Mouse (Mus musculus): ENCODE measurements at regions not wholly inside any gene's neighbourhood (a gene's known extent, or its start where the extent isn't known, plus 50 kb on each side); places are given as distances from the start of the nearest gene placed in this dataset.

GRCm38 (mm10) chr4:131486821-131487220 lies 351.3 kb downstream of the Ptpru start:
- no peaks in the 10 kb centered on the region for H3K9me3 ChIP-seq
- H3K27me3 ChIP-seq = no peaks in the 10 kb centered on the region
- no peak overlapping the region for H3K4me2 ChIP-seq (replicated peaks)
- H3K27ac ChIP-seq (replicated peaks) = no peak overlapping the region
- WGBS = 12% methylated on average over 4 of the region's 4 CpGs
- peaks cover 51% of the 10 kb centered on the region for H3K4me1 ChIP-seq
- no peaks in the 10 kb centered on the region for H3K36me3 ChIP-seq
- ATAC-seq (replicated peaks) = peak; percentile 75
- H3K9ac ChIP-seq (replicated peaks) = no peak overlapping the region
- H3K4me3 ChIP-seq = no peak overlapping the region

- no peak for ATAC-seq (replicated peaks)
Observed at GRCm38 (mm10) chr4:131488246-131488645, 349.8 kb downstream of the Ptpru start.

GRCm38 (mm10) chr4:131489056-131489455 lies 349.0 kb downstream of the Ptpru start:
- ATAC-seq (replicated peaks) = no peak
- Histone ChIP-seq H3K27ac (replicated peaks) (no peak overlapping the region), H3K36me3 (no peaks in the 10 kb centered on the region), H3K4me3 (no peak overlapping the region), H3K4me1 (peaks cover 45% of the 10 kb centered on the region), H3K27me3 (no peaks in the 10 kb centered on the region), H3K9ac (replicated peaks) (no peak overlapping the region), H3K9me3 (no peaks in the 10 kb centered on the region), H3K4me2 (replicated peaks) (no peak overlapping the region)
- WGBS = 69% methylated on average over 3 of the region's 3 CpGs

More at GRCm38 (mm10) chr4:131488246-131488645, 349.8 kb downstream of the Ptpru start:
- no peaks in the 10 kb centered on the region for H3K9me3 ChIP-seq
- H3K36me3 ChIP-seq = no peaks in the 10 kb centered on the region
- H3K4me2 ChIP-seq (replicated peaks) = no peak overlapping the region
- no peak overlapping the region for H3K27ac ChIP-seq (replicated peaks)
- H3K9ac ChIP-seq (replicated peaks) = no peak overlapping the region
- no peaks in the 10 kb centered on the region for H3K27me3 ChIP-seq
- no peak overlapping the region for H3K4me3 ChIP-seq
- peaks cover 49% of the 10 kb centered on the region for H3K4me1 ChIP-seq
- 60% methylated on average over 6 of the region's 6 CpGs for WGBS

DNA sequence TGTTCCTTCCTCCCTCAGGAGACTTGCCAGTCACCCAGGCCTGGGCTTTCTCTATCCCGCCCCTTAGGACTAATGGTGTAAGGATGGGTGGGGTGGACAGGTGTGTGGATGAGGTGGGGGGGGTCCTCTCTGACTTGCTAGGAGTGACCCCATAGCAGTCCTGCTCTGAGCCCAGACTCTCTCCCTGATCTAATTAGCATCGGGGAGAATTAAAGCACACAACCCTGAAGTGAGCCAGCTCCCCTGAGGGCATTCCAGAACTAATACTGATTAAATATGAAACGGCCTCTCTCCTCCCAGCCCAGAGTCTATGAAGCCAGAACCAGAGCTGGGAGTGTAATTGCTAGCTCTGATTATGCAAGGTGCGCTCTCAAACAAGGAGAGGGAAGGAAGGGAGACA lies 346.1 kb downstream of the Ptpru start:
- ATAC-seq (replicated peaks) = no peak
- Histone ChIP-seq H3K4me2 (replicated peaks) (no peak overlapping the region), H3K9ac (replicated peaks) (no peak overlapping the region), H3K4me3 (no peak overlapping the region), H3K27ac (replicated peaks) (no peak overlapping the region), H3K27me3 (no peaks in the 10 kb centered on the region), H3K9me3 (no peaks in the 10 kb centered on the region), H3K4me1 (peaks cover 25% of the 10 kb centered on the region), H3K36me3 (no peaks in the 10 kb centered on the region)
- WGBS = 31% methylated on average over 4 of the region's 4 CpGs

DNA sequence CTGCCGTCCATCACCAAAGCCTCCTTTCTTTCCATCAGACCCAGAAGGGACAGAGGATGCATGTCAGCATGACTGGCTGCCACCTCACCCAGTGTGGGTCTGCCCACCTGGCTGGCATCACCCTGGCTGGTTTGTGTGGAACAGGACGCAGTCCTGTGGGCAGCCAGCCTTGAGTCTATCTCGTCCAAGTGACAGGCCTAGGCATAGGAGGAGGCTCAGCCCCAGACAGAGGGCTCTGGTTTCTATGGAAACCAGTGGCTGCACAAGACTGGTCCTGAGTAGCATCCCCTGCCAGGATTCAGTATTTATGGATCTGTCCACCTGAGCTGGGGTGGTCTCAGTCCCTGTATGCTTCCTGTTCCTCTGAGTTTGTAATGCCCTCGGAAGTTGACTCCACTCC lies 344.4 kb downstream of the Ptpru start:
- 58% methylated on average over 4 of the region's 4 CpGs for WGBS

DNA sequence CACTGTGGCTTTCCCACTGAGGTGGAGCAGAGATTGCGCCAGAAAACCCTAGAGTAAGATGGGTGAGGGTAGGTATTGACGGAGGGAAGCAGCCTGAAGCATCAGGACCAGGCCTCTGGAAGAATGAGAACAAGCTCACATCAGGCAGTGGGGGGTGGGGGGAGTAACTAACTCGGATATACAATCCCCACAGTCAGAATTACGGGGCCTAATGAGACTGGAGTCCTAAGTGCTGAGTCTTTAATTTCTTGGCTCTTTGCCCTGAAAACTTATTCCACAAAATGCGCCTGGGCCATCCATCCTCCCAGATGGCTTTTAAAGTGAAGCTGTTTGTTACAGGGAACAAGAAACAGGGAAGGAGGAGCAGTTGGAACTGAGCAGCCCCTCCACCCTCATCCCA lies 341.2 kb downstream of the Ptpru start:
- Histone ChIP-seq H3K9ac (replicated peaks) (no peak overlapping the region), H3K36me3 (no peaks in the 10 kb centered on the region), H3K27me3 (no peaks in the 10 kb centered on the region), H3K4me2 (replicated peaks) (no peak overlapping the region), H3K4me1 (peaks cover 21% of the 10 kb centered on the region), H3K27ac (replicated peaks) (no peak overlapping the region), H3K4me3 (no peak overlapping the region), H3K9me3 (no peaks in the 10 kb centered on the region)
- ATAC-seq (replicated peaks) = 0 out of 2 replicates have a peak, but pooled peaks have one; percentile 13
- WGBS = 15% methylated on average over 5 of the region's 5 CpGs

More for the DNA sequence above, 344.4 kb downstream of the Ptpru start:
- 0 out of 2 replicates have a peak, but pooled peaks have one; percentile 53 for ATAC-seq (replicated peaks)
- Histone ChIP-seq H3K27me3 (no peaks in the 10 kb centered on the region), H3K27ac (replicated peaks) (no peak overlapping the region), H3K36me3 (no peaks in the 10 kb centered on the region), H3K9me3 (no peaks in the 10 kb centered on the region), H3K4me1 (peaks cover 23% of the 10 kb centered on the region), H3K9ac (replicated peaks) (no peak overlapping the region), H3K4me3 (no peak overlapping the region), H3K4me2 (replicated peaks) (no peak overlapping the region)

- H3K4me3 ChIP-seq = no peak overlapping the region
- H3K27me3 ChIP-seq = no peaks in the 10 kb centered on the region
- no peak overlapping the region for H3K27ac ChIP-seq (replicated peaks)
- no peak for ATAC-seq (replicated peaks)
- H3K4me2 ChIP-seq (replicated peaks) = no peak overlapping the region
- H3K36me3 ChIP-seq = no peaks in the 10 kb centered on the region
- 80% methylated on average over 10 of the region's 10 CpGs for WGBS
- peaks cover 11% of the 10 kb centered on the region for H3K4me1 ChIP-seq
- no peaks in the 10 kb centered on the region for H3K9me3 ChIP-seq
- no peak overlapping the region for H3K9ac ChIP-seq (replicated peaks)
Observed at GRCm38 (mm10) chr4:131500928-131501650, 337.0 kb downstream of the Ptpru start.

DNA sequence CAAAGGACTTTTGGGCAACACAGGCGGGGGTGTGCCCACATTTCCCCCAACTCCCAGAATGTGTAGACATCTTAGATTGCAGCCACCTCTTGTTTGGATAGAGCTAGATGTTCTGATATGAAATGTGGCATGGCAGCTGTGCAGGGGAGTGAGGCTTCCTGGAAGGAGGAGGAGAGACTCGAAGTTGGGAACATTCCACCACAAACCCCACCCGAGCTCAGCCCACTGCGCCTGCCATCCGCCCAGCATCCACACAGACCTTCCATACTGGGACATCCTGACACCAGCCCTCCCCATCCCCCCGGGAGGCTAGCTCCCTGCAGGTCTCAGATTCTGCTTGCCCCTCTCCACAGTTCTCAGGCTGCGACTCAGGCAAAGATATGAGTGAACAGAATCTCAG lies 329.9 kb downstream of the Ptpru start:
- no peak for ATAC-seq (replicated peaks)
- H3K27ac ChIP-seq (replicated peaks) = no peak overlapping the region
- H3K4me3 ChIP-seq = no peak overlapping the region
- H3K27me3 ChIP-seq = no peaks in the 10 kb centered on the region
- no peak overlapping the region for H3K4me2 ChIP-seq (replicated peaks)
- WGBS = 80% methylated on average over 7 of the region's 7 CpGs
- H3K36me3 ChIP-seq = no peaks in the 10 kb centered on the region
- H3K9ac ChIP-seq (replicated peaks) = no peak overlapping the region
- H3K9me3 ChIP-seq = no peaks in the 10 kb centered on the region
- H3K4me1 ChIP-seq = no peaks in the 10 kb centered on the region

GRCm38 (mm10) chr4:131511586-131511985 lies 326.5 kb downstream of the Ptpru start:
- no peak overlapping the region for H3K9ac ChIP-seq (replicated peaks)
- H3K9me3 ChIP-seq = no peaks in the 10 kb centered on the region
- WGBS = 78% methylated on average over 3 of the region's 3 CpGs
- no peaks in the 10 kb centered on the region for H3K4me1 ChIP-seq
- H3K36me3 ChIP-seq = no peaks in the 10 kb centered on the region
- no peaks in the 10 kb centered on the region for H3K27me3 ChIP-seq
- no peak for ATAC-seq (replicated peaks)
- H3K4me2 ChIP-seq (replicated peaks) = no peak overlapping the region
- no peak overlapping the region for H3K27ac ChIP-seq (replicated peaks)
- no peak overlapping the region for H3K4me3 ChIP-seq

- Histone ChIP-seq H3K27ac (replicated peaks) (no peak overlapping the region), H3K4me2 (replicated peaks) (no peak overlapping the region), H3K4me1 (no peaks in the 10 kb centered on the region), H3K4me3 (no peak overlapping the region), H3K36me3 (no peaks in the 10 kb centered on the region), H3K9me3 (no peaks in the 10 kb centered on the region), H3K9ac (replicated peaks) (no peak overlapping the region), H3K27me3 (no peaks in the 10 kb centered on the region)
- ATAC-seq (replicated peaks) = no peak
- WGBS = 68% methylated on average over 7 of the region's 7 CpGs
Observed at GRCm38 (mm10) chr4:131512768-131513167, 325.3 kb downstream of the Ptpru start.

DNA sequence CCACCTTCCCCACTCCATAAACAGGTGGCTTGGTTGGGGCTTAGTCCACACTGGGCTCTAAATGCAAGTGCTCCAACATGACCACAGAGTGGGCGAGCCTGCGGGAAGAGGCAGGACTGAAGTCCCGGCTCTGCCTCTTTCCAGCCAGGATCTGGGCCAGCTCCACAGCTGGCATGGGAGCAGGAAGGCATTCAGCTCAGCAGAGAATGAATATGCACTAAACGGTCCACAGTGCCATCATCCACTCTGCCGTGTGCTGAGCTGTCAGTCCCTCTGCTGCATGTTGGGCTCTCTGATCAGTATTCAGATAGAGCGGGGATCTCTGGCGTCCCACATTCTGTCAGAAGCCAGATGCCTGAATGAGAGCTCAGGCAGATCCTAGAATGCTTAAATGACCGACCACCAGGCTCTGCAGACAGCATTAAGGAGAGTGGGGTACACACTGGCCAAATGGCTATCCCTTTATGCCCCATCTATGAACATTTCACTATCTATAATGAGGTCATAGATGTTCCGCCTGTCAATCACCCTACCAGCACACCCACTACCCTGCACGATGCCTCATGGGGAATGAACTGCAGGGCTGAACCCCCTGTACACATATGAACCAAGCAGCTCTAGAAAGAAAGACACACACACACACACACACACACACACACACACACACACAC lies 317.3 kb downstream of the Ptpru start:
- WGBS = 69% methylated on average over 10 of the region's 10 CpGs
- no peak for ATAC-seq (replicated peaks)
- 0 out of 2 replicates have a peak, but pooled peaks cover 3% of the 10 kb centered on the region for H3K4me1 ChIP-seq
- no peaks in the 10 kb centered on the region for H3K27me3 ChIP-seq
- no peak overlapping the region for H3K9ac ChIP-seq (replicated peaks)
- no peak overlapping the region for H3K4me3 ChIP-seq
- H3K4me2 ChIP-seq (replicated peaks) = no peak overlapping the region
- H3K27ac ChIP-seq (replicated peaks) = no peak overlapping the region
- no peaks in the 10 kb centered on the region for H3K9me3 ChIP-seq
- H3K36me3 ChIP-seq = no peaks in the 10 kb centered on the region

- ATAC-seq (replicated peaks) = no peak
- Histone ChIP-seq H3K4me3 (no peak overlapping the region), H3K27ac (replicated peaks) (no peak overlapping the region), H3K4me2 (replicated peaks) (no peak overlapping the region), H3K36me3 (no peaks in the 10 kb centered on the region), H3K27me3 (no peaks in the 10 kb centered on the region), H3K4me1 (0 out of 2 replicates have a peak, but pooled peaks cover 3% of the 10 kb centered on the region), H3K9ac (replicated peaks) (no peak overlapping the region), H3K9me3 (no peaks in the 10 kb centered on the region)
- whole genome bisulfite sequencing = 80% methylated on average over 8 of the region's 8 CpGs
Observed at GRCm38 (mm10) chr4:131521307-131521651, 316.8 kb downstream of the Ptpru start.
